Mouse (Mus musculus) limb, embryonic 11.5 days (tissue): ENCODE data around the gene Nudt9. TPM values are rescaled to one million over a fixed set of nuclear protein-coding genes. Genes with fewer than 3 reads are reported as not detected.

ENCODE experiments used
- ATAC-seq: fragments of 200-750 bp; cut with Nextera tagmentation; 2 replicates; pipeline ENCODE4 v1.8.0; 2017; ENCODE audit warnings: low read depth; ENCODE audit not compliant: insufficient number of reproducible peaks, low FRiP score, low TSS enrichment
- DNase-seq: peaks from one replicate; pipeline ENCODE4 v3.0.0-alpha.2; 2015; ENCODE audit warnings: low spot score
- H3K27ac ChIP-seq: fragments of 300-500 bp; sonication (generic); replicated peaks from 2 replicates; pipeline ENCODE4 v1.5.1; 2014; ENCODE audit warnings: low read depth, mild to moderate bottlenecking, low read length
- H3K27me3 ChIP-seq: fragments of 300-500 bp; sonication (generic); 2 replicates; pipeline ENCODE4 v1.6.1; 2014; ENCODE audit warnings: mild to moderate bottlenecking, low read length, mixed read lengths; ENCODE audit not compliant: control insufficient read depth, insufficient read depth
- H3K36me3 ChIP-seq: fragments of 300-500 bp; sonication (generic); 2 replicates; pipeline ENCODE4 v1.6.1; 2014; ENCODE audit warnings: mild to moderate bottlenecking, low read length, moderate library complexity, mixed read lengths; ENCODE audit not compliant: control insufficient read depth, insufficient read depth
- H3K4me1 ChIP-seq: fragments of 300-500 bp; sonication (generic); 2 replicates; pipeline ENCODE4 v1.6.1; 2014; ENCODE audit warnings: low read length, mixed read lengths; ENCODE audit not compliant: control insufficient read depth, insufficient read depth
- H3K4me2 ChIP-seq: fragments of 300-500 bp; sonication (generic); 2 replicates; pipeline ENCODE4 v1.6.1; 2014; ENCODE audit warnings: low read depth, mild to moderate bottlenecking, moderate library complexity; ENCODE audit not compliant: severe bottlenecking
- H3K4me3 ChIP-seq: fragments of 300-500 bp; sonication (generic); 2 replicates; pipeline ENCODE4 v1.5.1; 2014; ENCODE audit warnings: low read depth, low read length
- H3K9ac ChIP-seq: fragments of 300-500 bp; sonication (generic); 2 replicates; pipeline ENCODE4 v1.6.1; 2014; ENCODE audit warnings: mild to moderate bottlenecking, low read length
- H3K9me3 ChIP-seq: fragments of 300-500 bp; sonication (generic); 2 replicates; pipeline ENCODE4 v1.6.1; 2016; ENCODE audit warnings: low read length; ENCODE audit not compliant: control insufficient read depth
- WGBS: fragments of 180-500 bp; shearing (Covaris S2); extraction: QIAGEN DNeasy Blood & Tissue Kit; methylation state at CpG from one replicate; pipeline ENCODE4 v1.1.7; 2014; 5-methylcytosine and 5-hydroxymethylcytosine counted together
- polyA plus RNA-seq: library from polyadenylated mRNA; unstranded; fragments of >200 nt; fragmentation: Nextera tagmentation; extraction: Ambion mirVana; gene quantifications from 2 replicates; pipeline ENCODE4 v1.2.1, GENCODE M21; 2014

The Nudt9 gene
- polyA plus RNA-seq, 1 experiment from 2014 or later: 67.7 TPM

DNA sequence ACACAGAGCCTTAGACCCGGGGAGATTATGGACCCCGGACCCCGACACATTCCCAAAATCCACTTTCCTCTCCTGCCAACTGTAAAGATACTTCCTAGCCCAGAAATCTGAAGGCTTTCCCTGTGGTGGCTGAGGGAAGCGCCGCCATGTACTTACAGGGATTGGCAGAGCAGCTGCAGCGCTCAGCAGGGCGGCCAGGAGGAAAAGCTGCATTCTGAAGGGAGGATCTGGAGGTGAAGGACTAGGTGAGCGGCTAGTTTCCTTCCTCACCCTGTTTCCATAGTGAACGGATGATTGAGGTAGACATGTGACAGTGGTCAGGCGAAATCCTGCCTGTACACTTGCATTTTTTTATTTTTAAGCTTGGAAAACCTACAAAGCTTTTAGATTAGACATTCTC is 30.3 kb downstream of the Nudt9 start:
- 22% methylated on average over 10 of the region's 10 CpGs for WGBS
- Histone ChIP-seq H3K9me3 (no peaks in the 10 kb centered on the region), H3K27me3 (no peaks in the 10 kb centered on the region), H3K9ac (no peak overlapping the region), H3K4me3 (no peak overlapping the region), H3K27ac (no peak overlapping the region), H3K36me3 (no peaks in the 10 kb centered on the region), H3K4me1 (peaks cover 5% of the 10 kb centered on the region; the same call in 1 of the 2 replicates), H3K4me2 (no peak overlapping the region)
- ATAC-seq (no peak), DNase-seq (peak; percentile 30)

DNA sequence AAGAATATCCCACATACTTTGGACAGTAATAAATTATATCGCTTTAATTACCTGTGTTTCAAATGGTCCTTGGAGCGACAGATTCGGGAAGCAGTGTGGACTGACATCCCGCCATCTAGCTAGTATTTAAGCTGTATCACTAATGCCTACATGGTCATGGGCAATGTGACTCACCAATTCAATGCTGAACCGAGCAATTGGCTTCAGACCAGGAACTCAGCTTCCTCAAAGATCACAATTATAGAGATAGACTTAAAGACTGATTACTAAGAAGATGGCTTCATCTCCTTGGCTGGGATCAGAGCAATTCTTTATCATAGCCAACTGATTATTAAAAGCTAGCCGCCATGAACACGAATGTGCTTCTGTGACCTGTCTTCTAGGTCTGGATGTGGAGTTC is 31.4 kb downstream of the Nudt9 start, which contains the start of gene Gm17660:
Gene Gm17660 (minus strand): TSS at position 101 of the 400 bp plus-strand sequence.
- no peak for ATAC-seq
- no peaks in the 10 kb centered on the region for H3K36me3 ChIP-seq
- WGBS: 94% methylated on average over 7 of the region's 7 CpGs
- H3K9me3 ChIP-seq: no peaks in the 10 kb centered on the region
- no peak for DNase-seq
- H3K27ac ChIP-seq: no peak within 1 kb of the TSS
- H3K4me2 ChIP-seq: no peak within 1 kb of the TSS
- H3K4me3 ChIP-seq: no peak within 1 kb of the TSS
- no peaks in the 10 kb centered on the region for H3K27me3 ChIP-seq
- H3K9ac ChIP-seq: no peak within 1 kb of the TSS
- peaks cover 5% of the 10 kb centered on the region; the same call in 1 of the 2 replicates for H3K4me1 ChIP-seq

DNA sequence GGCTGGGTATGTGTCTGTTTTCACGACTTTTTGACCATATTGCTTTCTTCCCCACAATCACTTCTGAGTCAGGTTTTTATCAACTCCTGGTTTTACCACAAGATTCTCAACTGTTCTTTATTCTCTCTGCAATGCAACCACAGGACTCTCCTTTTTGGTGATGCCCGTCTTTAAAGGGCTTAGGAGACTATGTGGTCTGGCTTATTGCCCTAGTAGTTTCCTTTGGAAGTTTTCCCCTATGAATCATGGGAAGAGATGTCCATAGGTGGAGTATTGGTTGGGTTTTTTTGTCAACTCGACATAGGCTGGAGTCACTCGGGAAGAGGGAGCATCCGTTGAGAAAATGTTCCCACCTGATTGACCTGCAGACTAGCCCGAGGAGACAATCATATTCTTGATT is 34.6 kb downstream of the Nudt9 start:
- no peak overlapping the region for H3K4me2 ChIP-seq
- H3K4me3 ChIP-seq: no peak overlapping the region
- peaks cover 5% of the 10 kb centered on the region; the same call in 1 of the 2 replicates for H3K4me1 ChIP-seq
- H3K36me3 ChIP-seq: no peaks in the 10 kb centered on the region
- DNase-seq: no peak
- no peak overlapping the region for H3K9ac ChIP-seq
- H3K27ac ChIP-seq: no peak overlapping the region
- no peaks in the 10 kb centered on the region for H3K9me3 ChIP-seq
- ATAC-seq: no peak
- 91% methylated on average over 6 of the region's 6 CpGs for WGBS
- no peaks in the 10 kb centered on the region for H3K27me3 ChIP-seq

DNA sequence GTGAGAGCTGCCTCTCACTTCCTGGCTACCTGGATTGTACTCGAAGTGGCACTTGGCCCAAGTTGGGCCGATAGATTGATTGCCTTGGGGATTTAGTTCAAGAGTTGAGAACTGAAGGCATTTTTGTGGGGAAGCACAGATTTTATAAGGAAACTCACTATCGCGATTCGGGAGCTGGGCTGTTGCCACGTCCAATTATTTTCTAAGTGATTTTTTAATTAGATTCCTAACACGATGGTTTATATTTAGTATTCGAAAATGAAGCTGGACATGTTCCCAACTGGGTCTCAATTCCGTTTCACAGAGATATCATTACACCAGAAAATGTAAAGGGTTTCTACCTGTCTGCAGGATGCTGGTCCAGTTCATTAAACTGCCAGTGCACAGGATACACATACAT is 39.3 kb downstream of the Nudt9 start:
- no peaks in the 10 kb centered on the region for H3K4me1 ChIP-seq
- no peaks in the 10 kb centered on the region for H3K9me3 ChIP-seq
- no peaks in the 10 kb centered on the region for H3K36me3 ChIP-seq
- H3K27me3 ChIP-seq: no peaks in the 10 kb centered on the region
- H3K4me3 ChIP-seq: no peak overlapping the region
- no peak overlapping the region for H3K27ac ChIP-seq
- no peak for DNase-seq
- H3K9ac ChIP-seq: no peak overlapping the region
- ATAC-seq: no peak
- WGBS: 91% methylated on average over 9 of the region's 9 CpGs
- no peak overlapping the region for H3K4me2 ChIP-seq

DNA sequence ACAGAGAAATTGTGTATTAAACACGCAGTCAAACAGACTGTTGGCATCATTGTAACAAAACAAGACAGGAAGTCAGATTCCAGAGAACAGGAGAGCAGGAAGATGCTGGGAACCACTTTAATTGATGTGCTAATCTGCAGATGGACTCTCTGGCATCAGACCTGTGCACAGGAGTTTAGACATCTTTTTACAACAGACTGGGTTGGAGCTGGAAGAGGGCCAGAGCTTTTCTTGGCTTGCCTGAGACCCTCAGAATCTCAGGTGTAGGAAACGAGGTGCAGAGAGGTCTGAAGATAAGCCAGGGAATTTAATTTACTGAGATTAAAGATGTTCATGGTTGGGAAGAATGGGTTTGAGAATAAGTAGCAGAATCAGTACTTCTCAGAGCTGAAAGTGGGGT is 43.6 kb downstream of the Nudt9 start:
- H3K4me1 ChIP-seq: no peaks in the 10 kb centered on the region
- H3K27me3 ChIP-seq: no peaks in the 10 kb centered on the region
- no peak overlapping the region for H3K9ac ChIP-seq
- DNase-seq (no peak), ATAC-seq (no peak)
- H3K4me3 ChIP-seq: no peak overlapping the region
- no peaks in the 10 kb centered on the region for H3K9me3 ChIP-seq
- 79% methylated on average over 2 of the region's 2 CpGs for WGBS
- H3K36me3 ChIP-seq: no peaks in the 10 kb centered on the region
- H3K4me2 ChIP-seq: no peak overlapping the region
- H3K27ac ChIP-seq: no peak overlapping the region

DNA sequence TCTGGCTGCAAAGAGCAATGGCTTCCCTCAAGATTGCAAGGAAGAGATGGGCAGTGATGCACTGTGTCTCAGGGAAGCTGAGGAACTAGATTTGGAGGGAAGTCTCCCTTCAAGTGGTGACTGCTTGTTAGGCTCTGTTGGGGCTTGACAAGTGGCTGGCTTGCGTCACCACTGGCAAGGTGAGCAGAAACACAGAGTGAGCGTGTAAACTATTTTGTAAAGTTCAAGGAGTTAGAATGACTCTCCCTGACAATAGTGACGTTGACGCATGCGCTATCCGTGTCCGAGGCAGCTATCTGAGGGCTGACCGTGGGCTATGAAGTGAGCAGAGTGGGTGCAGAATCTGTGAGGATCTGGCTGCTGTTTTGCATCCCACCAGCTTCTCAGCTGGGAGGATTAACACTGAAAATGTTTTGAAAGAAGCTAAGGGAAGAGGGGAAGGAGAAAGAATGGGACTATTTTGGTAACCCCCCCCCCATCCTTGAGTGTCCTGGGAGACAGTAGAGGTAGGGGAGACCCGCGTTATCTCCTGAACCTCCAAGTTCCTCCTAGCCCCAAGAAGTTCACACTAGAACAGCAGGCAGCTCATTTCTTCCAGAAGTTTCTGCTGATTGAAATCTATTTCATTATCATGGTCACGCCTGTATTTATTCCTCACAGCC is 49.4 kb downstream of the Nudt9 start:
- no peak for ATAC-seq
- Histone ChIP-seq H3K4me1 (peaks cover 4% of the 10 kb centered on the region; the same call in 1 of the 2 replicates), H3K9ac (no peak overlapping the region), H3K4me2 (no peak overlapping the region), H3K4me3 (no peak overlapping the region), H3K27ac (peak overlapping the region; percentile 30; the same call in 1 of the 2 replicates), H3K36me3 (no peaks in the 10 kb centered on the region), H3K27me3 (no peaks in the 10 kb centered on the region), H3K9me3 (no peaks in the 10 kb centered on the region)
- WGBS: 67% methylated on average over 11 of the region's 11 CpGs
- no peak for DNase-seq

DNA sequence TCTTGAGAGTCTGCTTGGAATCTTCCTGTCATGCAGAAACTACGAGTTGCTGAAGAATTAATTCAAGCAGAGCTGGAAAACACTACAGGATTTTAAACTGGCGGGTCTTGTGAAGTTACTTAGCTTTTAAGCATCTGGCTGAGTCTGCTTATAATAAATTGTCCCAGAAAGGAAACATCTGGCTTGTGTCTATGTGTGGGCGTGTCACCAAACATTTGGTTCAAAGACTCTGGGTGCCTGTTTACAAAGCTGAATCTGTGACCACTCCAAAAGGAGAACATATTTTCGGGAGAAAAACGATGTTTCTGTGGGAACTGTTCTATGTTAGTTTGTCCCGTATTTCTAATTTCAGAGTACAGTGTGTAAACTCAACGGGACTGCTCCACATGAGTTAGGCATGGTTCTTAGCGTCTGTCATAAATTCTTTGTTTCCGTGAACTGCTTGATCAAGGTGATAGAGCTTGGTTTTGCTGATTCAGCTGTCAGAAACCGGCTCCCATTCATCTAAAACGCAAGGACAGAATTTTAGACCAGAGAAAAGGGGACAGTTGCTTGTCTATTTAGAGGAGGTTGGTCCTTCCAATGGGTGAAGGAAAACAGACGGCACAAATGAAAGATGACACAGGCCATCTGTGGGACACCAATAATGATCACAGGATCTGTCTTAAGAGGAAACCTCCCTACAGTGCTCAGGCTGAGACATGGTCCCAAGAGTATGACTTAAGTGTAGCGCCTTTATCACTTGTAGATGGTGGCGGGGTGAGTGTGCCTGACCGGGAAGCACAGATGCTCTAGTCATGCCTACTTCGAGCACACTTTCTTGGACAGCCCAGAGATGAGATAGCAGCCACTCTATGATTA is 50.2 kb downstream of the Nudt9 start:
- H3K4me2 ChIP-seq: peak overlapping the region; percentile 15; the same call in 1 of the 2 replicates
- peak overlapping the region; percentile 30; the same call in 1 of the 2 replicates for H3K27ac ChIP-seq
- no peak overlapping the region for H3K9ac ChIP-seq
- H3K4me1 ChIP-seq: peaks cover 4% of the 10 kb centered on the region; the same call in 1 of the 2 replicates
- ATAC-seq: peak; percentile 31; the same call in 1 of the 2 replicates
- H3K36me3 ChIP-seq: no peaks in the 10 kb centered on the region
- H3K9me3 ChIP-seq: no peaks in the 10 kb centered on the region
- WGBS: 59% methylated on average over 16 of the region's 16 CpGs
- no peak overlapping the region for H3K4me3 ChIP-seq
- peak; percentile 58 for DNase-seq
- H3K27me3 ChIP-seq: no peaks in the 10 kb centered on the region

DNA sequence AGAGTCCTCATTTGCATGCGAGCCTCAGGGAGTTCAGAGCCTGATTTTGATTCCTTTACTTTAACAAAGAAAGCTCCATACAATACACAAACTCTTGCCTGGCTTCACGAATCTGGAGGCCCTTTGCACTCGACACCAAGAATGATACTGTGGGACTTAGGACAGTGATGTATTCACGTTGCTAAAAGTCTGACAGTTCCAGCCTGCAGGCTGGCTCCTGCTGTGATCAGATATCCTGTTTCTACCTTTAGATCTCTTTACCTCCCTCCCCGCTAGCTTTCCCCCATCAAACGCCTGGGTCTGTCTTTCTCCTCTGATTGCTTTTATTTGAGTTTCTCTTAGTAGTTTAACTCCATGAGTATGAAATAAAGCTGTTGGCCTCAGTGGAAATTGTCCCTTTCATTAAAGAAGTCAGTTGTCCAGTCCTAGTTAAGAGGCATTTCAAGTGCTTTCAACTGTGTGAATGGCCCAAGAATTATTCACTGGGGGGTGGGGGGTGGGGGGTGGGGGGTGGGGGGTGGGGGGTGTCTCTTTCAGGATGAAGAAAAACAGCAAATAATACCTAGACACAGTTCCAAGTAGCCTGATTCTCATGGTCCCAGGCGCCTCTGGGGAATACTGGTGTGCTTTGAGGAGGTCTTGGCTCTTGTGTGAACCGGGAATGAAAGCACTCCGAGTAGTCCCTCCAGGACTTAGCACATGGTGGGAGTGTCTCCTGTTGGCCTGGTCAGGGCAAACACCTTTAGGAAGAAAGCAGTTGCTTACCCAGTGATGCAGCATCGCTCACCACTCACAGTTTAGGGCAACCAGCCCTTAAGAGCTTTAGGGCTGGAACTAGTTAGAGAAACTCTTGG is 55.8 kb downstream of the Nudt9 start:
- no peaks in the 10 kb centered on the region for H3K36me3 ChIP-seq
- DNase-seq (no peak), ATAC-seq (no peak)
- no peak overlapping the region for H3K4me3 ChIP-seq
- no peak overlapping the region for H3K9ac ChIP-seq
- no peaks in the 10 kb centered on the region for H3K27me3 ChIP-seq
- H3K27ac ChIP-seq: no peak overlapping the region
- 18% methylated on average over 10 of the region's 10 CpGs for WGBS
- no peak overlapping the region; the same call in 1 of the 2 replicates for H3K4me2 ChIP-seq
- no peaks in the 10 kb centered on the region for H3K9me3 ChIP-seq
- H3K4me1 ChIP-seq: 0 out of 2 replicates have a peak, but pooled peaks cover 5% of the 10 kb centered on the region
